Mouse (Mus musculus) spleen, postnatal 10 days (tissue): ENCODE results near the gene Hist1h4b.
"Not testable (repeated sequence)": the region's sequence is repeated elsewhere in the genome, so short reads cannot be mapped to it uniquely, and the experiment has no call there.

Experiments used
- DNase-seq, 2 experiments: peaks; one replicate each; pipeline ENCODE4 v3.0.0; 2021 to 2022; ENCODE audit warnings: low spot score in 2 of 2

Hist1h4b gene

GRCm38 (mm10) chr13:23757211-23757773, 479 bp downstream of the Hist1h4b start:
- peak in 1 of 2 experiments; percentile 53 for DNase-seq

DNA sequence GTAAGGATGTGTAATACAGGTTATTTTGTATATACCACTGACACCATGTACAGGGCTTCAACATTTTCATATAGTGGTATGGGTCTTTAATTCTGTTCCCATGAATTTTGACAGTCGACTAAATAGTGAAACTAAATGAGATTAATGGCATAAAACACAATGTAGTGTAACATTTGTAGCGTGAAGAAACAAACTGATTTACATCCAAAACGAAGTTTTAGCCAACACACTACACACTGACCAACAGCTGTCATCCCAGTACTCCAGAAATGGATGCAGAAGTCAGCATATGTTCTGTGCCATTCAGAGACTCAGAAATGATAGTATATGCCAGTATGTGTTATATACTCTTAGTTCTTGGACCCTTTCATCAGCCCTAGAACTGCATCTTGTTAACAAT, 1.1 kb downstream of the Hist1h4b start:
- DNase-seq: no peak

DNA sequence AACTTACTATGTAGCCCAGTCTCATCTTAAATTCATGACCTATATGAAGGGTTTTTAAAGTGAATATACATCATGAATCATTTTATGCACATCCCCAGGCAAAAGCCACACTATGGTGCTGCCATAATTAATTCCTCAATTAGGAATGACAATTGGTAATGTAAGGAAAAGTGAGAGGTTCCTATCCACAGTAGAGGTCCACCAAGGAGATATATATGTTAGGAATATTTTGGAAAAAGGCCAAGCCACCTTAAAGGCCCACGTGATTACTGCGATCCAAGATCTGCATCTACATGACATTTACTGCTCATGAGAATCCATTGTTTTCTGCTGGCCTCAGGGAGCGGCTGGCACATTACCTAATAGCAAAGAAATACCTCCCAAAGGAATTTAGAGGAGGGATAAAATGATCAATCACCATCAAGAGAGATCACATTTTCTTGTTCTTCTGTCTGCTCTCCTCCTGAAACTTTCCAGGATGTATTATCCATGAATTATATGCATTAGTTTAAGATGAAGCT, 2.5 kb downstream of the Hist1h4b start:
- DNase-seq: no peak

DNA sequence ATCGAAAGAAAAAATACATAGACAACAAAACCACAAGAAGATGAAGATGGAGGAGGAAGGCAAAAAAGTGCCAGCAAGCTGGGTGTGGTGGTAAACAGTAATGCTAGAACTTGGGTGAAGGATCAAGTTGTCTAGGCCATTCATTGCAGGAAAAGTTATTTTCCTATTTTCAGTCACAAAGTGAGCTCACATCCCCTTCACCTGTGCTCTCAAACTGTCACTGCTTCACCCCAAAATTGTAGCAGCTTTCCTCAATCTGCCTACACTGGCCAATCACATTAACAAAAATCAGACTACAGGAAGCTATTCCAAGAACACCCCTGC, 3.1 kb downstream of the Hist1h4b start:
- DNase-seq: no peak

DNA sequence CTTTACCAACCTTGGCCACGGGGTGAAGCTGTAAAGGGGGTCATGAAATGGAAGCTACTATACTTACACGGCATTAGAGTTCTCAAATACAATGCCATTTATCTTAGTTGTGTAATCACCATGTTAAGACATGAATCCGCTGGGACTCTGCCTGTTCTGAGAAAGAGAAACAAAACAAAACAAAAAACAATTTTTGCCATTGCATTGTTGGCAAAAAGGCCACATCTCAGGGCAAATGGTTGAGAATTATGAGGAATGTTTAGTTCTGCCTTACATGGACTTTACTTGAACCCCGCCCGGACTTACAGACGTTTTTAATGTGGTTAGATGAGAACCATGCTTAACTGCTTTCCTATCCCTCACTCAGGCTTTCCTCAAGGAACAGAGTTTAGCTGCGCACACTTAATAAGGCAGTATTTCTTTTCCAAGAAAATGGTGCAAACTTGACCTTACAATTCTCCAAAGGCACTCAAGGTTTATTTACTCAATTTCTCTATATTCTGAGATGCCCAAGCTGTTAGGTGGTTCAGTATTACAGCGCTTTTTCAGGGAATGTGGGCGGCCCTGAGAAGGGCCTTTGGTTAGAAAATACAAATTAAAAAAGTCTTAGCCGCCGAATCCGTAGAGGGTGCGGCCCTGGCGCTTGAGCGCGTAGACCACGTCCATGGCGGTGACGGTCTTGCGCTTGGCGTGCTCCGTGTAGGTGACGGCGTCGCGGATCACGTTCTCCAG, 3.6 kb downstream of the Hist1h4b start:
- DNase-seq: peak in 1 of 2 experiments; percentile 61

GRCm38 (mm10) chr13:23760972-23761864, 4.4 kb downstream of the Hist1h4b start, which contains the start of gene Hist1h4a:
TSS of gene Hist1h4a (minus strand) at chr13:23761230.
- peak; percentile 96 to 99 for DNase-seq

DNA sequence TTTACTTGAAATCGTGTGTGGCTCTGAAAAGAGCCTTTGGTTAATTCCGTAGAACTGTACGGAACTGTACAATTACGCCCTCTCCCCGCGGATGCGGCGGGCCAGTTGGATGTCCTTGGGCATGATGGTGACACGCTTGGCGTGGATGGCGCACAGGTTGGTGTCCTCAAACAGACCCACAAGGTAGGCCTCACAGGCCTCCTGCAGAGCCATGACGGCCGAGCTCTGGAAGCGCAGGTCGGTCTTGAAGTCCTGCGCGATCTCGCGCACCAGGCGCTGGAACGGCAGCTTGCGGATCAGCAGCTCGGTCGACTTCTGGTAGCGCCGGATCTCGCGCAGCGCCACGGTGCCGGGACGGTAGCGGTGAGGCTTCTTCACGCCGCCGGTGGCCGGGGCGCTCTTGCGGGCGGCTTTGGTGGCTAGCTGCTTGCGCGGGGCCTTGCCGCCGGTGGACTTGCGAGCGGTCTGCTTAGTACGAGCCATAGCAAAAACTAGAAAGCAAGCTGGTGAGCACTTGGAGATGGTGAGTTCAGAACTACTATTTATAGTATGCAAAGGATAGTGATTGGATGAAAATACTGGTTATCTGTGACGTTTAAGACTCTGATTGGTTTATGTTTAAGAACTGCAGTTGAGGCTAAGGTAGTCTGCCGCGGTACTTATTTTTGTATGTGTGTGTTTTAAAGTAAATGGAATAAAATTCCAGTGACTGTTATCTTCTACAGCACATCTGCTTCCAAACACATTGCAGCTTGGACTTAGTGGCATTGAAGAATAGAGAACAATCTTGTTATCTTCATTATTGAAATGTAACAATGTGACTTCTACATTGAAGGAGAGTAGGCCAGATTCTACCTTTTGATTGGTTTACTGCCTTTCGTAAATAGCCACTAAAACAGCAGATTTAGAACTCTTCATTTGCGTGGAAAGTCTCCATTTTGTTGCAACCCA, 5.3 kb downstream of the Hist1h4b start, which contains the start of gene Hist1h3a:
TSS of gene Hist1h3a (minus strand) at position 516 of the 951 bp plus-strand sequence.
- peak; percentile 81 to 86 for DNase-seq

DNA sequence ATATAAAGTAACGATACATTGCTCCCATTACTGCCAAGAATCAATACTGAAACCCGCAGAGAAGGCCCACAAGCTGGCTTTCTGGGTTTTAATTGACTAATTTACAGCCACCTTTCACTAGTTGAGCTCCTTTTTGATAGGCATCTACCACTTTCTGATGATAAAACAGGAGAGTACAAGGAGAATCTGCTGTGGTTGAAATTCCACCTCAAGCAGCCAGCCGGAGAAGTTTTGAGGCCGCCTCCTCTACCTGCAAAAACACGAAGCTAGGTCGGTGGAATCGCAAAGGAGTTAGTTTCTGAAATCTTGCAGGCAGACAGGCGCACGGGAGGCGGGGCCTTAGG, 6.4 kb downstream of the Hist1h4b start:
- DNase-seq: no peak

GRCm38 (mm10) chr13:23763586-23764323, 6.9 kb downstream of the Hist1h4b start, which contains the start of gene Hist1h1a:
TSS of gene Hist1h1a (plus strand) at chr13:23763666.
- peak; percentile 90 to 92 for DNase-seq

GRCm38 (mm10) chr13:23764324-23765171, 7.7 kb downstream of the Hist1h4b start:
- peak in 1 of 2 experiments; percentile 52 for DNase-seq

DNA sequence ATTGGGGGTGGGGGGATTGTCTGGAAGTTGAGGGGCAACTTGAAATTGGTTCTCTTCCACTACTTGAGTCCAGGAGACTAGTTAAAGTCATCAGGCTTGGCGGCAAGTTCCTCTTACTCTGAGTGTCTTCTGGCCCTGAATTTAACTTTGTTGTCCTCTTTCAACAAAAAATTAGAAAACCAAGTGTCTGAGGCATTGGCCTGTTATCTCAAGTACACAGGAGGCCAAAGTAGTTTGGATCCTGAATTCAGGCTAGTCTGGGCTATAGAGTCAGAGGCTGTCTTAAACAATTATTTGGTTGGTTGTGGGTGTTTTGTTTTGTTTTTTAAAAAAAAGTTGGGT, 8.3 kb downstream of the Hist1h4b start:
- no peak for DNase-seq

DNA sequence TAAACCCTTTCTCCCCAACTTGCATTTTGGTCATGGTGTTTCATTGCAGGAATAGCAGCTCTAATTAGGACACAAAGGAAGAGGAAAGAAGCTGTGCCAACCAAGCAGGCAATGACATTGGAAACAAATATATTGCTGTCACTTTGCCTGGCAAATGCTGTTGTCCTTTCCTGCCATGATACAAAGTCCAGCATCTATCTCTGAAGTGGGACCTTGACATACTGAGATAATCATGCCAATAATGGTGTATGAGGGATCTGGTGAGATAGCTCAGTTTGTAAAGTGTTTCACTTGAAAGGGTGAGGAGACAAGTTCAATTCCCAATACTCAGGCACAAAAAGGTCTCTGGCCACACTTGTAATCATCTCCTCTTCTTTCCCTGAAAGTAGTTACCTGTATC, 10.0 kb downstream of the Hist1h4b start:
- no peak for DNase-seq

DNA sequence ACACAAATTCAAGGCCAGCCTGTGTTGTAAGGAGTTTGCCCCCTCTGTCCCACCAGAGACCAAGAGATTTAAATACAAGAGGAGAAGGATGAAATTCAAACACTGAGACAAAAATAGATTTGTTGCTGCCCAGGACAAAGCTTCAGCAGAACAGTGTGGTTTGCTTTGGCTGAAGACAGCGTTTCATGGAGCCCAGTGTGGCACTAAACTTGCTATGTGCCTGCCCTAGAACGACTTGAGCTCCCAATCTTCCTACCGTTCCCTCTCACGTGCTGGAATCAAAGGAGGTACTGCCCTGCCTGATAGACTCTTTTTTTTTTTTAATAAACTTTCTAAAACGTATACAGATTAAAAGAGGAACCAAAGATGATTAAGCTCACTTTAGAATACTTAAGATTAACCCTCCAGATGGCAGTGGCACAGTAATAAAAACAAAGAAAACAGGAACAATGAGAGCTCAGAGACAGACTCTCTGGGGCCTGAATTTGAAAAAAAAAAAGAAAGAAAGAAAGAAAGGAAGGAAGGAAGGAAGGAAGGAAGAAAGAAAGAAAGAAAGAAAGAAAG, 12.1 kb downstream of the Hist1h4b start:
- no peak for DNase-seq

DNA sequence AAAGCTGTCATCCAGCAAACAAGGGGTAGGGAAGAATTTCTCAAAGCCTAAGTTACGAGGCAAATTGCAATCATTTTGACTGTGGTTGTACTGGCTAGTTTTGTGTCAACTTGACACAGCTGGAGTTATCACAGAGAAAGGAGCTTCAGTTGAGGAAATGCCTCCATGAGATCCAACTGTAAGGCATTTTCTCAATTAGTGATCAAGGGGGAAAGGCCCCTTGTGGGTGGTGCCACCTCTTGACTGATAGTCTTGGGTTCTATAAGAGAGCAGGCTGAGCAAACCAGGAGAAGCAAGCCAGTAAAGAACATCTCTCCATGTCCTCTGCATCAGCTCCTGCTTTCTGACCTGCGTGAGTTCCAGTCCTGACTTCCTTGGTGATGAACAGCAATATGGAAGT, 12.8 kb downstream of the Hist1h4b start, which contains the start of gene Trim38:
TSS of gene Trim38 (plus strand) at position 301 of the 400 bp plus-strand sequence.
- DNase-seq: not testable (repeated sequence)

GRCm38 (mm10) chr13:23772561-23773313, 15.9 kb downstream of the Hist1h4b start:
- peak in 1 of 2 experiments; percentile 66 for DNase-seq

- DNase-seq: no peak
These were observed 21.5 kb downstream of the Hist1h4b start for GRCm38 (mm10) chr13:23778339-23778738.

- DNase-seq: no peak
These were observed 22.2 kb downstream of the Hist1h4b start for GRCm38 (mm10) chr13:23779025-23779424.

DNA sequence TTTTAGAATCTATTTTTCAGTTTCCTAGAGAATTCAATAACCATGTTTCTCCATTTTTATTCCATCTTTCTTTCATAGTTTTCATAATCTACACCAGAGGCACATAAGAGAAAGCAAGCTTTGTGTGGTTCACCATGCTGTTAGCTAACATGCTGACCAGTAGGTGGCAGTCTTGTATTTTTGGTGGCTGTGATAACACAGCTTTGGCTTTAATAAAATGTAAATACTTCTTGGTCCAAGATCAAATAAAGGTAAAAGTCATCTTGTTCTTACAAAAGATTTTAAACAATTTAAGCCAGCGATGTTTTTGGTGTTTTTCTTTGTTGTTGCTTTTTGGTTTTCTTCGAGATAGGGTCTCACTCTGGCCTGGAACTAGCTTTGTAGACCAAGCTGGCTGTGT, 35.7 kb downstream of the Hist1h4b start:
- DNase-seq: peak in 1 of 2 experiments; percentile 66
